Mouse (Mus musculus) lung, postnatal 0 days (tissue): ENCODE measurements at regions not wholly inside any gene's neighbourhood (a gene's known extent, or its start where the extent isn't known, plus 50 kb on each side); places are given as distances from the start of the nearest gene placed in this dataset.
A peak's percentile ranks its signal among the peaks of the same experiment; 100 is the strongest.

Experiments
- CTCF ChIP-seq: IDR thresholded peaks from 2 replicates; pipeline ENCODE4 v1.5.1; 2016; ENCODE audit warnings: antibody characterized with exemption, mild to moderate bottlenecking
- EP300 ChIP-seq: IDR thresholded peaks from 2 replicates; pipeline ENCODE4 v1.6.1; 2016; ENCODE audit warnings: antibody characterized with exemption, mild to moderate bottlenecking, control low read depth

DNA sequence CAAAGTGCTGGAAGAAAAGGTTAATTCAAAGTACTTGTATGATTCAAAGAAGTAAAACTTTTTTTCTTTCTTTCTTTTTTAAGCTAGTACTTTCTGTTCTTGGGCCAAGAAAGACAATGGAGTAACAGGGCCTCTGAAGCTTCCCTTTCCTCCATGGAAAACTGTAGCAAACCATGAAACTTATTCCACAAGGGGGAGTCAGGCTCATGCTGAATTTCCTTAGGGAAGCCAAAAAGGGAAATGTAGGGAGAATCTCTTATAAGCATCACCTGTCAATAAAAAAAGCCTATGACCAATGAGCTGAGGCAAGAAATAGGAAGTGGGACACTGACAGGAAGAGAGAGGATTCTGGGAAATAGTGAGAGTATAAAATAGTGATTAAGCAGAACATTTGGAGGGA, 190.7 kb upstream of the Nabp1 start:
- TF ChIP-seq CTCF, result peak; percentile 78
- no peak for TF ChIP-seq EP300
